Mouse (Mus musculus) MEL (cell line): ENCODE measurements around the gene Derl3. TPM values are rescaled to one million over a fixed set of nuclear protein-coding genes. Genes with fewer than 3 reads are reported as not detected.

Source experiments
- DNase-seq: peaks from one replicate; pipeline ENCODE4 v3.0.0; 2011; ENCODE audit warnings: low read depth, low spot score
- H3K27ac ChIP-seq: 2 replicates; pipeline ENCODE4 v1.5.1; 2012; ENCODE audit warnings: low read depth, mild to moderate bottlenecking, control low read depth, low read length, moderate library complexity; ENCODE audit not compliant: control insufficient read depth
- H3K27me3 ChIP-seq, 2 experiments: fragments of 150-350 bp in 1 of 2; sonication (generic) in 1 of 2; 2 replicates each; pipeline ENCODE4 v1.6.1; 2012; ENCODE audit warnings: low read length in 2 of 2, mild to moderate bottlenecking in 2 of 2, improper control_type of control experiment in 1 of 2, moderate library complexity in 1 of 2; ENCODE audit not compliant: insufficient read depth in 2 of 2, control insufficient read depth in 1 of 2
- H3K36me3 ChIP-seq, 2 experiments: 2 replicates each; pipeline ENCODE4 v1.6.1; 2012 to 2014; ENCODE audit warnings: low read length in 2 of 2, improper control_type of control experiment in 1 of 2, inconsistent platforms in 1 of 2, mild to moderate bottlenecking in 1 of 2; ENCODE audit not compliant: insufficient read depth in 2 of 2, control insufficient read depth in 1 of 2
- H3K4me1 ChIP-seq, 2 experiments: fragments of 150-350 bp in 1 of 2; sonication (generic) in 1 of 2; 2 replicates each; pipeline ENCODE4 v1.6.1; 2012; ENCODE audit warnings: low read length in 2 of 2, improper control_type of control experiment in 1 of 2, mild to moderate bottlenecking in 1 of 2; ENCODE audit not compliant: insufficient read depth in 2 of 2, control insufficient read depth in 1 of 2
- H3K4me3 ChIP-seq, 2 experiments: fragments of 150-350 bp in 1 of 2; sonication (generic) in 1 of 2; 2 replicates each; pipeline ENCODE4 v1.5.1; 2012; ENCODE audit warnings: low read depth in 2 of 2, low read length in 2 of 2, mild to moderate bottlenecking in 2 of 2, moderate library complexity in 2 of 2, control low read depth in 1 of 2, improper control_type of control experiment in 1 of 2; ENCODE audit not compliant: control insufficient read depth in 1 of 2, insufficient read depth in 1 of 2
- H3K79me2 ChIP-seq: 2 replicates; pipeline ENCODE4 v1.6.1; 2012; ENCODE audit warnings: mild to moderate bottlenecking, low read length, moderate library complexity; ENCODE audit not compliant: control insufficient read depth, poor library complexity, insufficient read depth
- H3K9ac ChIP-seq: 2 replicates; pipeline ENCODE4 v1.6.1; 2012; ENCODE audit warnings: low read depth, mild to moderate bottlenecking, control low read depth, low read length, moderate library complexity; ENCODE audit not compliant: control insufficient read depth, poor library complexity, severe bottlenecking
- H3K9me3 ChIP-seq: fragments of 150-350 bp; sonication (generic); replicated peaks from 2 replicates; pipeline ENCODE4 v1.6.1; 2012; ENCODE audit warnings: mild to moderate bottlenecking, low read length, improper control_type of control experiment, moderate library complexity; ENCODE audit not compliant: insufficient read depth
- BHLHE40 ChIP-seq: IDR thresholded peaks from 2 replicates; pipeline ENCODE4 v1.6.1; 2012; ENCODE audit warnings: low read depth, mild to moderate bottlenecking, inconsistent platforms, low read length, improper control_type of control experiment, borderline replicate concordance
- CHD1 ChIP-seq: IDR thresholded peaks from 2 replicates; pipeline ENCODE4 v1.6.1; 2012; ENCODE audit warnings: low read depth, mild to moderate bottlenecking, inconsistent platforms, low read length, improper control_type of control experiment
- CHD2 ChIP-seq: IDR thresholded peaks from 2 replicates; pipeline ENCODE4 v1.6.1; 2011; ENCODE audit warnings: low read length, improper control_type of control experiment
- E2F4 ChIP-seq: IDR thresholded peaks from 2 replicates; pipeline ENCODE4 v1.6.1; 2011; ENCODE audit warnings: low read depth, low read length, improper control_type of control experiment, borderline replicate concordance
- ELF1 ChIP-seq: IDR thresholded peaks from 2 replicates; pipeline ENCODE4 v1.6.1; 2014; ENCODE audit warnings: low read depth, mild to moderate bottlenecking, inconsistent platforms, low read length, improper control_type of control experiment, moderate library complexity
- EP300 ChIP-seq, 2 experiments: IDR thresholded peaks; 2 replicates each; pipeline ENCODE4 v1.6.1; 2011; ENCODE audit warnings: improper control_type of control experiment in 2 of 2, low read length in 2 of 2, low read depth in 1 of 2, mild to moderate bottlenecking in 1 of 2
- ETS1 ChIP-seq: IDR thresholded peaks from 2 replicates; pipeline ENCODE4 v1.6.1; 2012; ENCODE audit warnings: low read depth, mild to moderate bottlenecking, inconsistent platforms, low read length, improper control_type of control experiment, moderate library complexity
- GABPA ChIP-seq: IDR thresholded peaks from 2 replicates; pipeline ENCODE4 v1.6.1; 2012; ENCODE audit warnings: low read depth, mild to moderate bottlenecking, inconsistent platforms, low read length, improper control_type of control experiment, moderate library complexity
- GATA1 ChIP-seq: IDR thresholded peaks from 2 replicates; pipeline ENCODE4 v1.6.1; 2011; ENCODE audit warnings: low read depth, low read length, improper control_type of control experiment
- HCFC1 ChIP-seq: IDR thresholded peaks from 2 replicates; pipeline ENCODE4 v1.6.1; 2012; ENCODE audit warnings: low read depth, mild to moderate bottlenecking, inconsistent platforms, low read length, improper control_type of control experiment, moderate library complexity
- JUND ChIP-seq: IDR thresholded peaks from 2 replicates; pipeline ENCODE4 v1.6.1; 2011; ENCODE audit warnings: low read depth, mild to moderate bottlenecking, improper control_type of control experiment, low read length
- MAFK ChIP-seq: IDR thresholded peaks from 2 replicates; pipeline ENCODE4 v1.6.1; 2011; ENCODE audit warnings: low read depth, mild to moderate bottlenecking, low read length, improper control_type of control experiment, borderline replicate concordance
- MAX ChIP-seq: IDR thresholded peaks from 2 replicates; pipeline ENCODE4 v1.6.1; 2011; ENCODE audit warnings: low read length, improper control_type of control experiment
- MAZ ChIP-seq: IDR thresholded peaks from 2 replicates; pipeline ENCODE4 v1.6.1; 2012; ENCODE audit warnings: low read depth, mild to moderate bottlenecking, inconsistent platforms, low read length, improper control_type of control experiment
- MEF2A ChIP-seq: IDR thresholded peaks from 2 replicates; pipeline ENCODE4 v1.6.1; 2014; ENCODE audit warnings: low read depth, mild to moderate bottlenecking, inconsistent platforms, low read length, improper control_type of control experiment; ENCODE audit not compliant: poor library complexity, insufficient replicate concordance, severe bottlenecking; ENCODE audit errors: extremely low read depth
- MYB ChIP-seq: IDR thresholded peaks from 2 replicates; pipeline ENCODE4 v1.6.1; 2011; ENCODE audit warnings: mild to moderate bottlenecking, low read depth, low read length, improper control_type of control experiment
- MYC ChIP-seq: IDR thresholded peaks from 2 replicates; pipeline ENCODE4 v1.6.1; 2011; ENCODE audit warnings: low read depth, mild to moderate bottlenecking, low read length, improper control_type of control experiment, moderate library complexity
- NELFE ChIP-seq: IDR thresholded peaks from 2 replicates; pipeline ENCODE4 v1.6.1; 2011; ENCODE audit warnings: low read depth, low read length, improper control_type of control experiment
- NRF1 ChIP-seq: IDR thresholded peaks from 2 replicates; pipeline ENCODE4 v1.6.1; 2014; ENCODE audit warnings: low read depth, mild to moderate bottlenecking, inconsistent platforms, low read length, improper control_type of control experiment, moderate library complexity; ENCODE audit not compliant: poor library complexity, insufficient read depth, severe bottlenecking
- POLR2A ChIP-seq, 2 experiments: IDR thresholded peaks; 2 replicates each; pipeline ENCODE4 v1.6.1; 2011 to 2012; ENCODE audit warnings: low read length in 2 of 2, mild to moderate bottlenecking in 2 of 2, control low read depth in 1 of 2, improper control_type of control experiment in 1 of 2, low read depth in 1 of 2, moderate library complexity in 1 of 2; ENCODE audit not compliant: control insufficient read depth in 1 of 2, insufficient read depth in 1 of 2, poor library complexity in 1 of 2
- POLR2AphosphoS2 ChIP-seq: IDR thresholded peaks from 2 replicates; pipeline ENCODE4 v1.6.1; 2011; ENCODE audit warnings: low read length, improper control_type of control experiment
- POLR2AphosphoS5 ChIP-seq: IDR thresholded peaks from 2 replicates; pipeline ENCODE4 v1.6.1; 2012; ENCODE audit warnings: low read depth, borderline replicate concordance, mild to moderate bottlenecking, inconsistent platforms, low read length, moderate library complexity, mixed read lengths
- RAD21 ChIP-seq: IDR thresholded peaks from 2 replicates; pipeline ENCODE4 v1.6.1; 2011; ENCODE audit warnings: mild to moderate bottlenecking, low read depth, low read length, improper control_type of control experiment
- SMC3 ChIP-seq: IDR thresholded peaks from 2 replicates; pipeline ENCODE4 v1.6.1; 2011; ENCODE audit warnings: low read depth, low read length, improper control_type of control experiment
- TCF12 ChIP-seq: IDR thresholded peaks from 2 replicates; pipeline ENCODE4 v1.6.1; 2014; ENCODE audit warnings: low read depth, mild to moderate bottlenecking, inconsistent platforms, low read length, improper control_type of control experiment, moderate library complexity
- USF2 ChIP-seq, 2 experiments: IDR thresholded peaks; 2 replicates each; pipeline ENCODE4 v1.6.1; 2011 to 2012; ENCODE audit warnings: improper control_type of control experiment in 2 of 2, low read length in 2 of 2, borderline replicate concordance in 1 of 2, inconsistent platforms in 1 of 2, low read depth in 1 of 2, mild to moderate bottlenecking in 1 of 2; ENCODE audit not compliant: insufficient read depth in 1 of 2
- ZC3H11A ChIP-seq: IDR thresholded peaks from 2 replicates; pipeline ENCODE4 v1.6.1; 2012; ENCODE audit warnings: low read depth, mild to moderate bottlenecking, inconsistent platforms, low read length, improper control_type of control experiment
- ZKSCAN1 ChIP-seq: IDR thresholded peaks from 2 replicates; pipeline ENCODE4 v1.6.1; 2012; ENCODE audit warnings: low read depth, mild to moderate bottlenecking, inconsistent platforms, low read length, improper control_type of control experiment, moderate library complexity
- polyA plus RNA-seq, 2 experiments: library from polyadenylated mRNA; stranded (reverse) in 1 of 2; unstranded in 1 of 2; fragments of >175 nt in 1 of 2; fragments of >200 nt in 1 of 2; gene quantifications; 2 replicates each; pipeline versions ENCODE4 v1.2.1 to v1.2.4; 2012; ENCODE audit warnings: low replicate concordance in 2 of 2, low read depth in 1 of 2; ENCODE audit not compliant: insufficient read length in 2 of 2, insufficient read depth in 1 of 2, missing spikeins in 1 of 2
- total RNA-seq: library from RNA; depleted of rRNA; stranded (reverse); fragments of 300-350 nt; gene quantifications from 2 replicates; pipeline ENCODE4 v1.2.3, GENCODE M21; 2012

Derl3 gene
- total and polyA plus RNA-seq, 3 experiments = 0.69 to 1.5 TPM; not detected in 1

- H3K9ac ChIP-seq = no peak overlapping the region
- no peak for TF ChIP-seq CHD1
- TF ChIP-seq CHD2 = no peak
- TF ChIP-seq ZKSCAN1 = no peak
- no peak for TF ChIP-seq GATA1
- no peak for TF ChIP-seq NRF1
- TF ChIP-seq NELFE = no peak
- no peak for TF ChIP-seq HCFC1
- TF ChIP-seq POLR2AphosphoS2 = no peak
- no peak for TF ChIP-seq ETS1
- no peak for TF ChIP-seq POLR2A (IDR thresholded peaks at IDR 0.05; ENCODE audit: control insufficient read depth in 1 of 2, insufficient read depth in 1 of 2, low read depth in 1 of 2, low read length in 2 of 2, poor library complexity in 1 of 2)
- no peak for TF ChIP-seq E2F4
- no peak for TF ChIP-seq GABPA
- no peak for TF ChIP-seq POLR2AphosphoS5
- TF ChIP-seq EP300 (IDR thresholded peaks at IDR 0.05; ENCODE audit: low read depth in 1 of 2, low read length in 2 of 2) = no peak
- TF ChIP-seq ELF1 = no peak
- no peak for TF ChIP-seq SMC3
- no peak for TF ChIP-seq MAFK
- TF ChIP-seq, all 39 proteins: peak for 0
- peaks cover 6% of the 10 kb centered on the region for H3K79me2 ChIP-seq
- no peak for DNase-seq
- no peaks in the 10 kb centered on the region for H3K9me3 ChIP-seq
- H3K4me1 ChIP-seq = peaks cover 0 to 2% of the 10 kb centered on the region in 2 experiments; a peak in 1 of 4 replicates
- no peak overlapping the region for H3K27ac ChIP-seq
- H3K4me3 ChIP-seq = no peak overlapping the region
- peaks cover 0 to 2% of the 10 kb centered on the region in 2 experiments; a peak in 2 of 4 replicates for H3K36me3 ChIP-seq
- no peaks in the 10 kb centered on the region; a peak in 1 of 4 replicates for H3K27me3 ChIP-seq
Measured at GRCm38 (mm10) chr10:75931311-75931710, 38.1 kb downstream of the Derl3 start.

GRCm38 (mm10) chr10:75932081-75932678, 39.0 kb downstream of the Derl3 start:
- H3K36me3 ChIP-seq = peaks cover 0 to 6% of the 10 kb centered on the region in 2 experiments; a peak in 2 of 4 replicates
- H3K4me1 ChIP-seq = peaks cover 4 to 5% of the 10 kb centered on the region in 2 experiments
- H3K79me2 ChIP-seq = peaks cover 9% of the 10 kb centered on the region
- no peaks in the 10 kb centered on the region; a peak in 1 of 4 replicates for H3K27me3 ChIP-seq
- H3K27ac ChIP-seq = no peak overlapping the region
- no peaks in the 10 kb centered on the region for H3K9me3 ChIP-seq
- H3K4me3 ChIP-seq = peak overlapping the region; percentile 62 to 73
- peak; percentile 57 for DNase-seq
- H3K9ac ChIP-seq = peak overlapping the region; percentile 79
- TF ChIP-seq MAZ = no peak
- TF ChIP-seq NELFE = peak; percentile 35
- 0 out of 2 replicates have a peak, but pooled peaks have one; percentile 14 for TF ChIP-seq TCF12
- TF ChIP-seq JUND = no peak
- no peak for TF ChIP-seq MYC
- TF ChIP-seq HCFC1 = 0 out of 2 replicates have a peak, but pooled peaks have one; percentile 24
- TF ChIP-seq BHLHE40 = no peak
- no peak for TF ChIP-seq ZC3H11A
- TF ChIP-seq POLR2AphosphoS5 = no peak
- TF ChIP-seq MAFK = no peak
- TF ChIP-seq ELF1 = no peak
- no peak for TF ChIP-seq EP300 (IDR thresholded peaks at IDR 0.05; ENCODE audit: low read depth in 1 of 2, low read length in 2 of 2)
- no peak for TF ChIP-seq ETS1
- TF ChIP-seq USF2 (IDR thresholded peaks at IDR 0.05; ENCODE audit: borderline replicate concordance in 1 of 2, insufficient read depth in 1 of 2, low read depth in 1 of 2, low read length in 2 of 2) = no peak
- no peak for TF ChIP-seq GABPA
- TF ChIP-seq RAD21 = no peak
- TF ChIP-seq MEF2A = no peak
- TF ChIP-seq MAX = no peak
- no peak for TF ChIP-seq POLR2AphosphoS2
- TF ChIP-seq GATA1 = no peak
- no peak for TF ChIP-seq MYB
- TF ChIP-seq POLR2A (IDR thresholded peaks at IDR 0.05; ENCODE audit: control insufficient read depth in 1 of 2, insufficient read depth in 1 of 2, low read depth in 1 of 2, low read length in 2 of 2, poor library complexity in 1 of 2) = peak; percentile 32 to 35; a peak in 1 of 4 replicates
